Mouse (Mus musculus) 416B (cell line): Measurements from ENCODE around the gene Dnajb6.
"Not testable (repeated sequence)": the region's sequence is repeated elsewhere in the genome, so short reads cannot be mapped to it uniquely, and the experiment has no call there.

Source experiments
- DNase-seq: peaks from one replicate; pipeline ENCODE4 v3.0.0; 2011; ENCODE audit warnings: low read depth

The Dnajb6 gene

GRCm38 (mm10) chr5:29759318-29759717 is 23.8 kb downstream of the Dnajb6 start:
- DNase-seq, result no peak

DNA sequence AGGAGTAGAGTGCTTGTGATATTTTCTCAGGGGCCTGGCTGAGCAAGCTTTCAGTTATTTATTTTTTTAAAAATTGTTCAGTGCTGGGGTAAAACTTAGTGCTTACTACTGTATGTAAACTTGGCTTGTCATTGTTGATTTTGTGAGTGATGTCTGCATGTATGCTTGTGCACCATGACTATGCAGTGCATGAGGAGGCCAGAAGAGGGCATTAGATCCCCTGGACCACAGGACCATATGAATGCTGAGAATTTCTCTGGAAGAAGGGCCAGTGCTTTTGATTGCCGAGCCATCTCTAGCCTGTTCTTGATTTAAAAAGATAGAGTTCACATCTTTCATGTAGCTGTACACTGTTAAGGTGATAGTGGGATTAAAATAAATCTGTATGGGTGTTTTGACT is 35.4 kb downstream of the Dnajb6 start:
- peak; percentile 78 for DNase-seq

GRCm38 (mm10) chr5:29772038-29772437 is 36.5 kb downstream of the Dnajb6 start:
- peak; percentile 95 for DNase-seq

DNA sequence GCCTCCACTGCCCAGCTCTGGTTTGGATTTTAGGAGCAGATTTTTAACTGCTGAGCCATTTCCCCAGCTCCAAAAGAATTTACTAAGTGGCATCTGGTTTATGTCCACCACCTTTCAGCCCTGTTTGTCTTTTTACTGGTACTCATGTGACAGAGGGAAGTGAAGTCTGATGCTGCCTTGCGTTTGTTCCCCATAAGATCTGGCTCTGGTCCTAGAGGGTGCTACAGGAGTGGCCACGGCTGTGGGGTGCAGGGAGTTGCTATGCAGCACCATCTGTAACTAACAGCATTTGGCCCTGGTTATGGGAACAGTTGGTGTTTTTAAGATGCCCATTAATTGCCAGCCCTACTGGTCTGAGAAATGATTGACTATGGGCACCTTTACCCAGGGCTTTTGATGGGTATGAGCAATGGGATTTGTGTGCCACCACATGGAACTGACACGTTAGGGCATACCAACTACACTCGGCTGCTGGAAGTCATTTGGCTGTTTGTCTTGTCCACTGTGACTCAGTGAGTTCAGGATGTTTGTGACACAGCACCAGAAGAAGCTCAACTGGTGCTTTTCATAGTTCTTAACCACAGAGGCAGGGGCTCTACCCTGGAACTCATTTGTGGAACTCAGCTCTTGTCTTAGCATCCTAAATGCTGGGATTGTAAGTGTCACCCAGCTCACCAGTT is 37.3 kb downstream of the Dnajb6 start:
- peak; percentile 74 for DNase-seq

GRCm38 (mm10) chr5:29773460-29774150 is 38.1 kb downstream of the Dnajb6 start:
- DNase-seq, result no peak

GRCm38 (mm10) chr5:29775437-29775836 is 39.9 kb downstream of the Dnajb6 start:
- no peak for DNase-seq

GRCm38 (mm10) chr5:29778029-29778428 is 42.5 kb downstream of the Dnajb6 start:
- no peak for DNase-seq

DNA sequence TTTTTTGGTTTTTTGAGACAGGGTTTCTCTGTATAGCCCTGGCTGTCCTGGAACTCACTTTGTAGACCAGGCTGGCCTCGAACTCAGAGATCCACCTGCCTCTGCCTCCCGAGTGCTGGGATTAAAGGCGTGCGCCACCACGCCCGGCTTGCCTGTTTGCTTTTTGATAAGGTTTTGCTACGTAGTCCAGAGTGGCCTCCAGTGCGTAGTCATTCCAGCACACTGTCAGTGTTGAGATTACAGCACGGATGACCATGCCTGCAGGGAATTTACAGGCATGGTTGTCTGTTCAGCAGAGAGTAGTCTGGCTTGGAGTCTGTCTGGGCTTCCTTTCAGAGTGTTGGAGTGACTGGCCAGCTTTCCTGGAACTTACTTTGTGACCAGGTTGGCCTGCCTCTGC is 44.2 kb downstream of the Dnajb6 start:
- DNase-seq, result not testable (repeated sequence)

- DNase-seq, result no peak
Measured at GRCm38 (mm10) chr5:29782261-29782660, 46.8 kb downstream of the Dnajb6 start.

DNA sequence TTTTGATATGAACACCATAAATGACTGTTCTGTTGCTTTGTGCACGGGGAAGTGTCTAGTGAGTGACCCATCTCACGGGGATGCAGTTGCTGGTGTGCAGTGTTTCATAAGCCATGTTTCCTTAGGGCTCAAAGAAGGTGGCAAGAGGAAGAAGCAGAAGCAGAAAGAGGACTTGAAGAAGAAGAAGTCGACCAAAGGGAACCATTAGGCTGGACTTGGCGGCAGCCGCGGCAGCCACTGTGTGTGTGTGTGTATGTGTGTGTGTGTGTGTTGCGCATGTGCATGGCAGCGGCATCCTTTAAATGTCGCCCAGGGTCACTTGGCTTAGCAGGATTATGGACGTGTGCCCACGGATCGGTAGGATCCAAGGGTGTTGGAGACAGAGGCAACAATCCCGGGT is 49.4 kb downstream of the Dnajb6 start:
- DNase-seq, result not testable (repeated sequence)

DNA sequence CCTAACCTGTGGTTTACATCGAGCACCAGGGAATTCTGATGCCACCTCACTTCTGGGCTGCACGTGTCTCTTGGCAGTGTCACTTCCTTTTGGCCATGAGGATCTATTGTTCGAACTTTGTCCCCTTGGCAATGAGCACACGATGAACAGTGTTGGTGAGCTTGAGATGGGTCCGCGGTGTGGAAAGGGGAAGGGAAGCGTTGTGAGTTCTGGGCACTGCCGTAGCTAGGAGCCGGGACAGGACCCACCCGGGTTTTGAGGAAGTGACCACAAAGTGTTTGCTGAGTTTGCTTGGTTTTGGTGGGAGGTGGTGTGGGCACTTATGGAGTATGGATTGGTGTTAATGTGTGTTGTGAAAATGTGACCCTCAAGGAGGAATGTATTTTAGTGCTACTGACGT is 50.5 kb downstream of the Dnajb6 start:
- DNase-seq, result not testable (repeated sequence)

- not testable (repeated sequence) for DNase-seq
Measured at GRCm38 (mm10) chr5:29794933-29795332, 59.4 kb downstream of the Dnajb6 start.

GRCm38 (mm10) chr5:29808940-29809339 is 73.5 kb downstream of the Dnajb6 start:
- DNase-seq, result no peak

GRCm38 (mm10) chr5:29811377-29811921 is 76.0 kb downstream of the Dnajb6 start:
- DNase-seq, result not testable (repeated sequence)

- DNase-seq, result peak; percentile 76
Measured at GRCm38 (mm10) chr5:29816523-29817242, 81.2 kb downstream of the Dnajb6 start.

DNA sequence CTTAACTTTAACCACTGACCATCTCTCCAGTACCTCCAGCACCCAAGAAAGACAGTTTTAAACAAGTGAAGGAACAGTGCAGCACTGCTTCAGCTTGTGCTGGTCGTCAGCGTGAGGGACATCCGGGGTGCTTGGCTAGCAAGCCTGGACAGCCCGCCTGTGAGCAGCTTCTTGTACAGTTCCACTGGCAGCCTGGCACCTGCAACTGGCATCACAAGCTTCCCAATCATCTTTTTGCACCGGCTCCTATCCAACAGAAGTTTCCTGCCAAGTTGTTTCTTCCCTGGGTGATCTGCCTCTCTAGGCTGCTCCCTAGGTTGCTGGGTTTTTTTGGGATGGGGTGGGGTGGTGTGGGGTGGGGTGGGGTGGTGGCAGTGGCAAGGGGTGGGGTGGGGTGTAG is 81.9 kb downstream of the Dnajb6 start:
- no peak for DNase-seq

DNA sequence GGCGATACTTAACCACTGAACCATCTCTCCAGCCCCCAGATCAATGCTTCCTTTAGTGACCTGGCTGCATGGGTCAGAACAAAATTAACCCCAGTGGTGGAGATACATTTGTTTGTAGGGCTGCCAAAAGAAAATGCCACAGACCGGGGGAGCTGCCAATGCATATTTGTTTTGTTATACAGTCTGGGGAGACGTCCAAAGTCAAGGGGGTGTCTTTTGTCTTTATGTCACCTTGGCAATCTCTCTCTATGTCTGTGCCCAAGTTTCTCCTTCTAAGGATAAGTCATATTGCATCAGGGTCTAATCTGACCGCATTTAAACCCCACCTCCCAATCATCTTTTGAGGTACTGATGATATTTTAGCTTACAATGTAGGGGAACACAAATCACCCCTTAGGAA is 82.8 kb downstream of the Dnajb6 start:
- no peak for DNase-seq

- DNase-seq, result peak; percentile 90
Measured at GRCm38 (mm10) chr5:29824796-29825195, 89.3 kb downstream of the Dnajb6 start.

DNA sequence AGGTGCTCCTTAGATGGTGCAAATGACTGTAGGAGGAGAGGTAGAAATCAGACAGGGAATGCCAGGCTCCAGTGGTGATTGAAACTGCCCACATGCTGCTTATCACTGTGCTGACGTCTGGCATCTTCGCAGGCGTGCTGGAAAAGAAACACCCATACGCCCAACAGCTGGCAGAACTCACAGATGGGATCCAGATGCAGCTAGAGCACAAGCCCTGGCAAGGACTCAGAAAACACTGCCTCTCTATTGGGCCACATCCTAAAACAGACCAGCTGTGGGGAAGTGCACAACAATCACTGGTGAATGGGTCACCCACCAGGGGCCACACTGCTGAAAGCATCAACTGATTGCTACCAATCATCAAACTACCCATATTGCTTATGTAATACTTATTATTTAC is 91.3 kb downstream of the Dnajb6 start:
- DNase-seq, result peak; percentile 32

DNA sequence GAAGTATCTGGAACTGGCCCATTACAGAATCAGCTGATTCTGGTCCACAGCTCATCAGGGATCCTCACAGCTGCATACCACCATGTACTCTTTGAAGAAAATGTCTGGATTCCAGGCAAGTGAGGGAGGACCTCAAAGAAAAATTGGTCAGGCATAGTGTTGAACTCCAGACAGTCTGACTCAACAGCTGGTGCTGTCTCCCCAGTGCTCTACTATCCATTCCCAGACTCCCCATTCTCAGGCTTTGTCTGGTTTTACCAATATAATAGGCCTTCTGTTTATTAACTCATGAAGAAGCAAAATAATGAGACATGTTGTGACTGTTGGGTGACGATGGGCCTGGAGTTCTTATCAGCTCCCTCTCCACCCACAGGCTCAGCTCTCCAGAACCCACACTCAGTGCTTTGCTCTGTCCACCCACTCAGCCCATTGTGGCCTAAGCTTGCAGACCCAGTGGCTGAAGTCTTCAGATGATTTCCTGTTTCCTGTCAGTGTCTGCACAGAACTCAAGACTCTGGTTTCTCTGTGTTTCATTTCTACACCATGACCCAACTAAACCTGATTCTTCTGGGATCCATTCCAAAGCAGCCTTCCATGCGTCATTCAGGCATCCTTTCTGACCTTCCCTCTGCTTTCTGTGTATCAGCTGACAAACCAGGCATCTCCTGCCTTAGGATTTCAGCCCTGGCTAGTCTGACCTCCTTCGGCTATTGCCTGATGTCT is 107.1 kb downstream of the Dnajb6 start:
- DNase-seq, result peak; percentile 87

GRCm38 (mm10) chr5:29845038-29845437 is 109.5 kb downstream of the Dnajb6 start:
- peak; percentile 81 for DNase-seq

DNA sequence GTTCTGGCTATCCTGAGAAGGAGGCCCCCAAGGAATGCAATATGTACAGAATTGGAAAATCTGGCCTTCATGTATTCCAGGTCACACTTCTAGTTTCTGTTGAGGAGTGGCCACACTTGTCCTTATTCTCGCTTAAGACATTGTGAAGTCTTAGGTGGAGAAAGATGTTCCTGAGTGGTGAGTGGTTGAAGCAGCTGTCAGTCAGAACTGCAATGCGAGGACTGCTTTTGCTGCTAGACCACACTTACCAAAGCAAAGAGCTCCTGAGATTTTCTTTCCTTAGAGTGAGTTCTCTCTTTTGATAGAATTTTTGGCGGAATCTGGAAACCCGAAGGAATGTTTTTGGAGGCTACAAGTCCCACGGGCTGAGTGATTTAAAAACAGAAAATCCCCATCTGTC is 112.0 kb downstream of the Dnajb6 start:
- DNase-seq, result peak; percentile 36
